Mouse (Mus musculus) A20 (cell line): ENCODE measurements around the gene Cfap161.
A peak's percentile ranks its signal among the peaks of the same experiment; 100 is the strongest.

Experiments
- DNase-seq: peaks from one replicate; pipeline ENCODE4 v3.0.0-alpha.2; 2011; ENCODE audit warnings: low read depth, low spot score

Cfap161 gene

DNA sequence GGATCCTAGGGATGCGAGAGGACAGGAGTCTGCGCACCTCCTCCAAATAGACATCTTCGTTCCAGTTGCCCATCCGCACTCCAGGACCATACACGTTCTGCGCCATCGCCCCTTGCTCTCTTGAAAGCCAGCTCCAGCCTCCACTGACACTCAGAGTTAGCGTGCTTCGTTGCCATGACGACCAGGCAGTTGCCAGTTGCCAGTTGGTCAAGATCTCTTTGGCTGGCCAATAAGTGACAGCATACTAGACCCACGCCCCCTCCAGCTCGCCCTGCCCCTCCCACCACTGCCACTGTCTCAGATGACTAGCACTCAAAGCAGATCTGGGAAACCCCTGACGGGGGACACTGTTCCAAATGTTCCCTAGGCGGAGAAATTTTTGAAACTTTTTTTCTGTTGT lies at the start of gene Cfap161:
Gene Cfap161, minus strand, starts transcription at position 176 of the 400 bp plus-strand sequence.
- DNase-seq = peak; percentile 24

GRCm38 (mm10) chr7:83842486-83843259 lies 48.0 kb upstream of the Cfap161 start:
- DNase-seq = no peak

DNA sequence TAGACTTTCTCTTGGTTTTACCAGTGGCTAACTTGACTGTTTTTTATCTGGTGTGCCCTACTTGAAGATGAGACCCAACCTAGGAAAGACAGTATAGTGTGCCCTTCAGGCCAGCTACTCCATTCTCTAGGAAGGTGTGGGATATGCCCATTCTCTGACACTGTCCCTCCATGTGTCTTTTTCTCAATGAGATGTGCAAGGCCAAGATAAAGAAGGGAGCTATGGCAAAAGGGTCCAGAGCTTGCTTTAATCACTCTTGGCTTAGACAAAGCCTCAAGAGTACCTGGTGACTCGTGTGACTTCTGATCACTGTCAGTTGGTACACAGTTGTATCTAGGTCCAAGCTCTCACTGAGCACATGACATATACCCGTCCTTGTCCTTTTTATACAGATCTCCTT lies 45.4 kb upstream of the Cfap161 start:
- no peak for DNase-seq

- no peak for DNase-seq
Observed at GRCm38 (mm10) chr7:83838525-83839224, 44.0 kb upstream of the Cfap161 start.

- DNase-seq = no peak
Observed at GRCm38 (mm10) chr7:83829355-83829754, 34.7 kb upstream of the Cfap161 start.

DNA sequence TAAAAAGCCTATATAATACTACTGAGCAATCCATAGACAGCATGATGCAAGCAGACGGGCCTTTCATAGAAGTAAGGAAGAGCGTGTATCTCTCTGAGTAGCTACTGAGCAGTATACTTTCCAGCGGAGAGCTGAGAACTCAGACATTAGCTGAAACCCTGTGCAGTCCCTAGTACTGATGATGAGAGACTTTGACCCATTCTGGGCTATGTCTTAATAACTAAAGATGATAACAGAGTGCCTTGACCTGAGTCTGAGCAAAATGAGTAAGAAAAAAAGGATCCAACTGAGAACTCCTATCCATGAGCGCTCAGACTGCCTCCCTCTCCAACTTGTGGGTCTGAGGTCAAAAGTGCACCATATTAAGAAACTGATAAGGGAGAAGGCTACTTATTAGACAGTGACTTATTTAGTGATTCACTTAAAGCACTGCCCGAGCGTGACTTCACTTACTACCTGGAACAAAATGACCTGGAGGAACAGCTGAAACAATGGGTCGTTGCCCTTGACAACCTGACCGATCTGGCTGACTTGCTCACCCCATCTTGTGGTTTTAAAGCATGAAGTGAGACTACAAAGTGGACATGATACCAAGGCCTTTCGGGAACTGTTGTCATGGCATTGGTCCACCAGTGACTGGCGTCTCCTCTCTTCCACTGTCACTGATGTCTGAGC lies 32.9 kb upstream of the Cfap161 start:
- no peak for DNase-seq

DNA sequence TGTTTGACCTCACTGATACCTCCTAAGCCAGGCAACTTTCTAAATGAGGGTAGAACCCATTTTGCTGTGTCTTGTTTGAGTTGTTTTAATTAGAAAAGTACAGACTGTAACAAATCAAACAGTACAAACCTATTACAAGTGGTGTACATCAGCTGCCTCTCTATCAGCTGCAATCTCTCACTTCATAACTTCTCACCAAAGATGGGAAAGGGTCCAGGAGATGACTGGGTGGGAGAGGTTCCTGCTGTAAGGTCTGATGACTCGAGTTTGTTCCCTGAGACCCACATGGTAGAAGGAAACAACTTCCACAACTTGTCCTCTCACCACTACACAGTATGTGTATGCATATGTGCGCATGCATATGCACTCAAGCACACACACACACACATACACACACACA lies 32.1 kb upstream of the Cfap161 start:
- DNase-seq = no peak

DNA sequence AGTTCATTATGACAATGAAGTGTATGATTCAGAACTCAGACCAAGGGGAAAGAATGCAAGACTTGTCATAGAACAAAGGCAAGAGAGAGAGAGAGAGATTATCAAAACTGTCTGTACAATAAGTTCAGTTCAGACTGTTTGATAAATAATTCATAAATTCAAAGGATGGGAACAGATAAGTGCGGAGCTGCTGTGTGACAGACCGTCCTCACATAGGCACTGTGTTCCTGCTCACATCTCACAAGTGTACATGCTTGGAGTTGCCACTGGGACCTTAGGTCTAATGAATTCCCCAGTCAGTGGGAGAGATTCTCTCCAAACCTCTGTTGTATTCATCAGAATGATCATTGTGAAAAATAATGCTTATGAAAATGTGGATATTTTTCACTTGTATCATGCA lies 27.3 kb upstream of the Cfap161 start:
- no peak for DNase-seq

- no peak for DNase-seq
Observed at GRCm38 (mm10) chr7:83816886-83817285, 22.2 kb upstream of the Cfap161 start.

DNA sequence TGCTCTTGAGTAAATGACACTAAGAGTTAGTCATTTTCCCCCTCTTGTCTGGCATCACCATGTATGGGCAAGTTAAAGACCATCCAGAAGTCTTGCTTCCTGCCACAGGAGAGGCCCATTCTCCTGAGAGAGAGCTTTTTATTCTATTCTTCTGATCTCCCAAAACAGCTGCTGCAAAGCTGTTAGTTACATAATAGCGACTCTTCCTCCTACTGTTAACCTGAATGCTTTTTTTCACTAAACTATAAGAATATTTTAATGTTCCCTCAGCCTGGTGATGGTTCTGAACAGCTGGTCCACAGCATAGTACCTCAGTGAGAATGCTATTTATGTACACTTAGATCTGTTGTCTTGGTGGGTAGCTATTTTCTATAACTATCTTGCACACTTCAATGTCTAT lies 21.0 kb upstream of the Cfap161 start:
- DNase-seq = no peak

- no peak for DNase-seq
Observed at GRCm38 (mm10) chr7:83813993-83814392, 19.3 kb upstream of the Cfap161 start.

- DNase-seq = no peak
Observed at GRCm38 (mm10) chr7:83813465-83813864, 18.8 kb upstream of the Cfap161 start.

GRCm38 (mm10) chr7:83813016-83813415 lies 18.3 kb upstream of the Cfap161 start:
- no peak for DNase-seq

GRCm38 (mm10) chr7:83812581-83812980 lies 17.9 kb upstream of the Cfap161 start:
- no peak for DNase-seq

GRCm38 (mm10) chr7:83811916-83812315 lies 17.2 kb upstream of the Cfap161 start:
- no peak for DNase-seq

DNA sequence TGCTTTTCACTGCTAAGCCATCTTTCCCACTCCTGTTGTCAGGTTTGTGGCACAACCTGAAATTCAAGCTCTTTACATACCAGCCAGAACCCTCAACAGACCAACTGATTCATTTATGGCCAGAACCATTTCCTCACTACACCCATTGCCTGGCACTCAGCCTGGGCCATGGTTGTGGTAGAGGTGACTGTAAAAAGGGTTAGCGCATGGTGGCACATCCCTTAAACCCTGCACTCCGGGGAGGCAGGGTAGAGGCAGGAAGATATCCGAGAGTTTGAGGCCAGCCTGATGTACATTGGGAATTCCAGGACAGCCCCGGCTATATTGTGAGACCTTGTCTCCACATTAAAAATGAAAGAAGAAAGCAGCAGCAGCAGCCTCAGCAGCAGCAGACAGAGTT lies 16.8 kb upstream of the Cfap161 start:
- DNase-seq = no peak

DNA sequence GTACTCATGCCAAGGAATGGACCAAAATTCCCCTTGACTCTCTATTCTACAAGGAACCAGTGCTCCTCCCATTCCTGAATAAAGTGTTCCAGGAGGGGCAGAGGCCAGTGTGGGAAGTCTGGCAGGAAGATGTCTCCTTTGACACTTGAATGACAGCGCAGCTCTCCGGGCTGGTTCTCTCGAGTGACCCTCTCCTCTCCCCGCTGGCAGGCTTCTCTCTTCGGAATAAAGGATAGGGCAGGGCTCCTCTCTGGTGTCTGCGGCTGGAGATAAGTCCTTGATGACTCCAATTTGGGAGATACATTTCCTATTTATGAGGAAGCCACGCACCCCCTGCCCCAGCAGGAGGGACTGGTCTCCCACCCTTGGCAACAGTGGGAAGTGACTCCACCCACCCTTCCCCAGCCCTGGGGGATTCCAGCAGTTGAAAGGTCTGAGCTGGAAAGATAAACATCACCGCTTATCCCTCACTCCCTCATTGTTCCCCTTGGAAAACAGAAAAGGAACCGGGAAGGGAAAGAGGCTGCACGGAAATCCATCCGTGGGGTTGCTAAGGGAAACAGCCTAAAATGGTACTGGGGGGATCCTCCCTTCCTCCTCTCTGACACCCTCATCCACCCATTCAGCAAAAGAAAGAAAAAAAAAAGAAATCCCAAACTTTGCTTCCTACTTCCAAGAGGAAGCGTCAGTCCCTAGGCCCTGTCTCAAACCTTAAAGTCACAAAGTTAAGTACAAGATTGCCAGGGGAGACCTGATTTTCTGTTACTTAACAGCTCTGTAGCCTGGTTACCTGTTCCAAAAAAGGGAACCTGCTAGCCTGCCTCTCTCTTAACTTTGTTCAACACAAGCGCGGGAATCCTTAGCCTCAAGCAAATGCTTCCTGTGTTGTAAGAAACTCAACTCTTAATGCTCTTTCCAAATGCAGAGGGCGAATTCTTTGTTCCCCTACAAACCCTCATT lies 15.7 kb upstream of the Cfap161 start:
- no peak for DNase-seq

GRCm38 (mm10) chr7:83809715-83810114 lies 15.0 kb upstream of the Cfap161 start:
- DNase-seq = peak; percentile 27

- DNase-seq = no peak
Observed at GRCm38 (mm10) chr7:83809060-83809459, 14.4 kb upstream of the Cfap161 start.

DNA sequence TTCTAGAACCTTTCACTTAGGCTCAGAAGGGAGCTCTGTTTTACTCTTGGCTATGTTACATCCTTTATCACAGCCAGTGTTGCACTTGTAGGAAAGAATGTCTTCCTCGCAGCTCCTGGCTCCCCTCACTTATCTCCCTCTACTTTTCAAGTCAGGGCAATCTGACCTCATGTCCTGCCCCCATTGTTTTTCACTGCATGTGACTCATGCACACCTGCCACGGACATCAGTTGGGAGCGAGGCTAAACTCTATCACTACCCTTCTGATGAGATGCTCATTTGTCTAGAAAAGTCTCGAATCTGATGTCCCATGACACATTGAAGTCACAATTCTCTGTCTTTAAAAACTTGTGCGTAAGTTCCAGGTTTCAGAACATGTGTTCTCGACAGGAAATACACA lies 12.3 kb upstream of the Cfap161 start:
- no peak for DNase-seq

GRCm38 (mm10) chr7:83803777-83804176 lies 9.1 kb upstream of the Cfap161 start:
- no peak for DNase-seq
